Mouse (Mus musculus): ENCODE results near the gene Ppp2r5e.

- TF ChIP-seq CTCF (IDR thresholded peaks at IDR 0.05; ENCODE audit: control insufficient read depth, insufficient read depth, low read length) (no peak), POLR2A (IDR thresholded peaks at IDR 0.05; ENCODE audit: borderline replicate concordance, control insufficient read depth, low read depth, low read length) (no peak)
These were observed 12.3 kb downstream of the Ppp2r5e start for GRCm38 (mm10) chr12:75583776-75584175.

All from bone marrow, adult 2 months (tissue).